Mouse (Mus musculus) fat pad, adult 2 months (tissue): ENCODE results near the gene Tepsin.

ENCODE experiments used
- DNase-seq: peaks from one replicate; pipeline ENCODE4 v3.0.0-alpha.2; 2011; ENCODE audit warnings: low read depth, low spot score; ENCODE audit errors: extremely low read depth

Gene Tepsin

DNA sequence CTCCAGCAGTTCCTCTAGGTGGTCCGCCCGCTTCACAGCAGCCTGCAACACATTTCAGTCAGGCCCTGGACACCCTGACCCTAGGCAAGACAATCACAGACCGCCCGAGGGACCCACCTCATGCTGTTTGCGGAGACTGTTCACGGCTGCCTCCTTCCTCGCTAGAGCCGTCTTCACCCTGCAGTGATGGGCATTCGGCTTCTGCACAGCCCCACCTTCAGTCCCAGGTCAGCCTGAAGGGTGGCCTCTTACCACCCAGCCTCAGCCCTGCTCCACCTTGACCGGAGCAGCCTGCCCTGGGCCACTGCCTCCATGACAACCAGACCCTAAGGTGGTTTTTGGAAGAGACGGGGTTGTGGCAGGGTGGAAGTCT, 33.9 kb downstream of the Tepsin start:
- no peak for DNase-seq

DNA sequence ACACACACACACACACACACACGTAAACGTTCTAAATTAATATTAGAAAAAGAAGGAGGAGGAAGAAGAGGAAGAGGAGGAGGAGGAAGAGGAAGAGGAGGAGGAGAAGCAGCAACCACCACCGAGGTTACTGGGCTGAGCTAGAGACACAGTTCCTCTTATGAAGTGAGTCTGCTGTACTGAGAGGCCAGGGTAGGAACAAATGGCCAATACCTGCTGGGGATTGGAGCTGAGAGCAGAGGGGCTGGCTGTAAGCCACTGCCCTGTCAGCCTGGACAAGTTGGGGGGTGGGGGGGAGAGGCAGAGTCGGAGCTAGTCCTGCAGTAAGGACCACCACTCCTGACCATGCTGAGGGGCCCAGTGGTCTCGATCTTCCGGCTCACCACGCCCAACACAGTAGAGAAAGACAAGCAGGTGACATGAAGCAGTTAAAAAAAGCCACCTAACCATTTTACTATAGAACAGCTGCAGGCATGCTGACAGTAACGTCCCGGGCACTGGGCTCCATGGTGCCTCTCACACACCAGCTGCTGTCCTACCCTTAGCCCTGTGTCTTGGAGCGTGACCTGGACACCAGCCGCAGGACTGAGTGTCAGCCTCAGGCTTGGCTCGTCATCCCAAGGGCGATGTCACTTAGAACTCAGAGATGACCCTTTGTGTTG, 34.4 kb downstream of the Tepsin start:
- no peak for DNase-seq

DNA sequence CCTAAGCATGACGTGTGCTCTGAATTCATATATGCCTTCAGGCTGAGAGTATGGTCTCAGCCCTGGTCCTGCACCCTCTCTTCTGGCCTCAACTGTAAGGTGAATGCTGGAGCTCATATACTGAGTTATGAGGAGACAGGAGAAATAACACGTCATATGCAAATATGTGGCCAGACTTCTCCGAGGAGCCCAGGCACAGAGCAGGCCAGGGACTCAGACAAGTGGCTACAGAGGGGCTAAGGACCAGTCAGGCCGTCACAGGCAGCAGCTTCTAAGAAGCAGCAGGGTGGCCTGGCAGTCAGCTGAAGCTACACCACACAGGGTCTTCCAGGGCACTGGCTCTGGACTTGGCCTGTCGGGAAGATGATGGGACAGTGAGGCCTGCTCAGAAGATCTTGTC, 35.2 kb downstream of the Tepsin start:
- DNase-seq: no peak

GRCm38 (mm10) chr11:120060634-120061033, 37.9 kb downstream of the Tepsin start:
- no peak for DNase-seq

- no peak for DNase-seq
Observed at GRCm38 (mm10) chr11:120055953-120056732, 42.4 kb downstream of the Tepsin start.

DNA sequence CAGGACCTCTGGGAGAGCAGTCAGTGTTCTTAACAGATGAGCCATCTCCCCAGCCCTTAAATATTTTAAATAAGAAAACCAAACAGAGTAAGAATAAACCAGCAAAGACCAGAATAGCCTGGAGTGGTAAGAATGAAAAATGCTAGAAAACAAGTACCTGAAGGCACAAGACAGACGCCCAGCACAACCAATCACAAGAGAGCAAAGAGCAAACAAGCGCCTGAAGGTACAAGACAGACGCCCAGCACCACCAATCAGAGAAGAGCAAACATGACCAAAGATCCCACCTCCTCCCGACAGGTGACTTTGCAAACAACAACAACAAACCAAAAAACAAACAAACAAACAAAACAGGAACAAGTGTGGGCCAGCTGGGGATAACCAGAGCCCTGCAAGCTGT, 44.7 kb downstream of the Tepsin start:
- DNase-seq: no peak

DNA sequence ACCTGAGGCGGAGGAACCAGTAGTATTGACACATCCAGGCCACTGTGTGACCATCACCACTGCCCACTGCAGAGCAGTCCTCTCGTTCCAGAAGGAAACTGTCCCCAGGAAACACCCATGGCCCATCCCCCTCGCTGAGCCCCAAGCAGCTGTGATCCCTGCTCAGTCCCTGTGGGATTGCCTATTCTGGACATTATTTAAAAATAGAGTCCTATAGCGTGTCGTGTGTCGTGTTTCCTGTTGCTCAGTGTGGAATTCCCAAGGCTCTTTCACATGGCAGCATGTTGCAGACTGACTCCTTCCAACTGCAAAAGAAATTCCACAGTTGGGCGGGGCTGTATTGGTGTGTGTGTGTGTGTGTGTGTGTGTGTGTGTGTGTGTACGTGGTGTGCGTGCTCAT, 46.3 kb downstream of the Tepsin start:
- DNase-seq: no peak

GRCm38 (mm10) chr11:120051124-120051811, 47.3 kb downstream of the Tepsin start:
- DNase-seq: no peak

GRCm38 (mm10) chr11:120049067-120049466, 49.5 kb downstream of the Tepsin start:
- DNase-seq: no peak

DNA sequence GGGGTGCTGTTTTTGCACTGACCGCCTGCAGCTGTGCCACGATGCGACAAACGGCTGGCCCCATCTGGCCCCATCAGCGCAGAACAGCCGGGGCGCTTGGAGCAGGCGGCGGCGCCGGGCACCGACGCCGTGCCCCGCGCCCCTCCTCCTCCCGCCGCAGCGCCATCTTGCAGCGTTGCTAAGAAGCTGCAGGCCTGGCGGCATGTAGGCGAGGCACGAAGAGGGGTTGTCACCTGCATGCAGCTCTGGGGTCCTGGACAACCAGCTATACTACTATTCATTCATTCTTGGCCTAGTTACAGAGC, 50.3 kb downstream of the Tepsin start:
- no peak for DNase-seq

DNA sequence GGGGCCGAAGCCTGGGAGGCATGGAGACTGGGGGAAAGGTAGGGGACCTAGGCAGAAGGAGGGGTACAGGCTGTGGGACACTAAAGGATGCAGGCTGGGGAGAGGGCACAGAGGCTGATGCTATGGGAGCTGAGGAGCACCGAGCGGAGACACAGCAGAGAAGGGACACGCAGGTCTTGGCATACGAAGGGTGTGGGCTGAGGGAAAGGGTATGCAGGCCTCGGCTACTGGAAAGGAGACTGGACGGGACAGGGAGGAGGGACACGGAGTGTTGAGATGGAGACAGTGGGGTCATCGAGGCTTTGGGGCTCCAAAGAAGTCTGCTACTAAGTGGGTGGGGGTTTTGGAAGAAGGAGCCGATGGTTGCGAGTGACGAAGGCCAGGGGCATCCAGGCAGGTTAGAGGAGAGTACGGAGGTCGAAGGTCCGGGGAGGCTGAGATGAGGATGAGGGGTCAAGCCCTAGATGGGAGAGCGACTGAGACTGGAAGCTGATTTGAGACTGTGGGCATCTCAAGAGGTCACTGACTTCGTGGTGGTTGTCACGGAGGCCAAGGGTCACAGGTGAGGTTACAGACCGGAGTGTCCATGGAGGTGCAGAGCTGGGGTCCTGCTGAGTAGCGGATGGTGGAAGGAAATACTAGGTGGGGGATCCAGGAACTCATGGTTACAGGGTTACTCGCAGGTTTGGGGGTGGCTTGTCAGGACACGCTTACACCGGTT, 50.8 kb downstream of the Tepsin start:
- DNase-seq: no peak

DNA sequence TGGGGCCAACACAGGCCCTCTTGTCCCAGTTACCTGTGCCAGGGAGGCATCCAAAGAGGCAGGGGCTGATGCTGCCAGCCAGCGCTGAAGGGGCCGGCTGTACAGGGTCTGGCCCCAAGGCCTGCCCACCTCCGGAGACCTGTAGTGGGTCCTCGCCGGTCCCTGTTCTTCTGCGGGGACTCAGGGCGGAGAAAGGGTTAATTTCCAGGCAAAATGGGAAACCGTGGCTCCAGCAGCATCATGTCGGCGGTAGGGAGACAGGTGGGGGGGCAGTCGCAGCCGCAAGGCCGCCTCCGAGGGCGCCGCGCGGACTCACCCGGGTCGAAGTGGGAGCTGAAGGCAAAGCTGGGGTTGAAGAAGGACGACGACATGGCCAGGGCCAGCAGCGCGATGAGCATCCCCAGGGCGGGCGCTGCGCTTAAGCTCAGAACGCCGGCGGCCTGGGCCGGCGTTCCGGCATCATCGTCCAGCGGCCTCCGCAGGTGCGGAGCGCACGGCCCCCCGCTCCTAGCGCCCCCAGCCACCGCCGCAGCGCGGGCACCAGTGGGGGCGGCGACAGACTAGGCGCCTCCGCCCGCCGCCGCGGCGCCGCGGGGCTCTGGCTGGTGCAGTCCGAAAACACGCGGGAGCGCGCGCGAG, 51.9 kb downstream of the Tepsin start, which contains the start of gene Aatk:
TSS of gene Aatk (minus strand) at position 615 of the 639 bp plus-strand sequence.
- no peak for DNase-seq

DNA sequence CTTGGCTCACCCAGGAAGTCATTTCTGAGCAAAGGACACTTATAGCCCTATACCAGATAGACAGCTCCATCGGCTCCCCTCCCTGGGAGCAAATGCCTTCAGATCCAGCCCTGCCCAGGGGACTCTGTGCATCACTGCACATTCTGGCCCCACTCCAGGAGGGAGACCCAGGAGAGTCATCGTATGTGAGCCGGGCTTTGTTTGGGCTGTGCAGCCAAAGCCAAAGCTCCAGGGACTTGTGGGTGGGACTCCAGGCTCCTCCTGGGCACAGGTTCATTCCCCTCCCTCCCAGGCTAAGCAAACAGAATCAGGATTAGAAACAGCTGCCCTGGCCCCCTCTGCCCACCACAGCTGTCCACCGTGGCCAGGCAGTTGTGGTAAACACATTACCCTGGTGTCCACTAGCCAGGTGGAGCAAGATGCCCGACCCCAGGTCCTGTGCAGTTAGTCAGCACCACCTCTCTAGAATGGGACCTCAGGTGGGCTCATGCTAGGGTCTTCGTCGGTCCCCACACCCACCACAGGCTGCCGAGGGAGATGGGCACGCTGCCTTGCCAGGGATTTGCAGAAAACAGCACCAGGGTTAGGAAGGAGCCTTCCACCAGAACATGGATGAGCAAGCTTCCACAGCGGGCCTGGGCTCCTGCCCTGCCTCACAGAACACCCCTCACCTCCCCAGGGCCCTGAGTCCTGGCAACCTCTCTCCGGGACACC, 52.5 kb downstream of the Tepsin start:
- no peak for DNase-seq

DNA sequence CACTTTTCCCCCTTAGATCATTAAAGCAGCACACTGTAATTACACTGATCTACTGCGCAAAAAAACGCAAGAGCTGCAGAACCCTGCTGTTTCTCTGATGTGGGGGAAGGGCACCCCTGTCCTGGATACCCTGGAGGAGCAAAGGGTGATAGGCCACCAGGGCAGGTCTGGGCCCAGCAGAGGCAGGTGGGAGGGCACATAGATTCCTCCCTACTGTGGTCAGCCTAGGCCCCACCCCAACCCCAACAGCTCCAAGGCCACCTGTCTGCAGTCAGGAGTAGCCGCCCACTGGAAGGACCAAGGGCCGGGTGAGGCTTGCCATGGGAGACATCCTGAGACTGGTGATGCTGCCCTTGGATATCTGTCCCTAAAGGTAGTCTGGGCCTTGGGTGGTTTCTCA, 53.2 kb downstream of the Tepsin start:
- no peak for DNase-seq

- DNase-seq: no peak
Observed at GRCm38 (mm10) chr11:120042141-120042838, 56.2 kb downstream of the Tepsin start.

DNA sequence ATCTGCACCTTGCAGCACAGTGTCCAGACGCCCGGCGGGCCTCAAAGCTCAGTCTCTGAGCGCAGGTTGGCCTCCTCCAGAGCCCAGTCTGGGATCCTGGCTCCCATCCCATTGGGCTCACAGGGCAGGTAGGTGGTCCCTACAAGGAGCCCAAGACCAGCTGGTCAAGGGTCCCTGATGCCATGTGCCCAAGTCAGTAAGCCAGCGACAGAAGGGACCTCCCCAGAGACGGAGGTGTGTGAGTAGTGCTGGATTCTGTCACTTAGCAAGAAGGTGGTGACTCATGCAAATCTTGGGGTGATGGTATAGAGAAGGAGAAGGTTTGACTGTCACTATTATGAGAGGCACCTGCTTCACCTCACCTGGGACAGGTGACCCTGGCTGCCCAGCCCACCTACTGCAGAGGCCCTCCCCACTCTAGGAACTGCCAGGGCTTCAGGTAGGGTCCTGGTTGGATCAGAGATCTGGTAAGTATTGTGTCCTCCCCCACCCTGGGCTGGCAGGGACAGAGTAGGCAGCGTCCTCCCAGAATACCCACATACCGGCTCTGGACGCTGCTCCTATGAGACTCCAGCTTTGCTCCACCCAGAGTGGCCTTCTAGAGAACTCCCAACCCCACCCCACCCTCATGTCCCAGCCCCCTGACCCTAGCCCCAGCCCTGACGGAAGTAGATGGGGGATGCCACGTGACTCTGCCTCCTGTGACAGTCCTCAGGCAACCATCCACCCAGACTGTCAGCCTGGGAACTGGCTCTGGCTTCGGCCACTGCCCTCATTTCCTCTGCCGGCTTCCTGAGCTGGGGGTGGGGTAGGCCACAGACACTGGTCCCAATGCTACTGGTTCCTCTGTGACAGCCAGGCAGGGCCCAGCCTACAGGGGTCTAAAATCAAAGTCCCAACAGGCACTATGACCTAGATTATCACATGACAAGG, 57.1 kb downstream of the Tepsin start:
- DNase-seq: no peak
